ENCODE assay signal across 15 mouse cellular contexts in the genomic region with DNA sequence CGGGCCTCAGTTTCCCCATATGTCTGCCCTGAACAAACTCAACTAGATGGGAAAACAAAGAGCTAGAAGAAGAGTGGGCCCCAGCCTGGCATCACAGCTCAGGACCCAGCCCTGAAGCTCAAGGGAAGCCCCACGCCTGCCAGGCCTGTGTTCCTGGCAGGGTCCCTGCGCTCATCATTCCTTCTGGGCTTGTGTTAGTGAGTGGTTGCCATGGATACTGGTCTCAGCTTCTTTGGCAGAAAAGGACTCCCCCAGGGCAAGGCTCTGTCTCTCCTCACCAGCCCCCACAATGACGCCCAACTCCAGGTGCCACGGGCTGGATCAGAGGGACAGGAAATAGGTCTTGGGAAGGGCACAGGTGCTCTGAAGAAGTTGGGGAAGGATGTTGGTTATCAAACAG. TPM values are rescaled to one million over a fixed set of nuclear protein-coding genes. Genes with fewer than 3 reads are reported as not detected.
DNase-seq lines count a peak whose midpoint lies in the region; ATAC-seq lines count a peak whose summit lies in the region.
"Had no signal": no experiment of that assay in that cellular context is flagged by ENCODE, and none has a peak within 500 bp of the region (broad histone marks: within the 10 kb centered on the region; RNA-seq: fewer than 3 reads in every experiment).

No protein-coding gene starts in this region.

- no peak for ATAC-seq in neural tube, embryonic 12.5 days (ENCODE audit: low FRiP score, low read depth)
- no peak for ATAC-seq in inflammation-experienced regulatory T-cells, adult 6 months
- ATAC-seq: CD4-positive, CD25-positive, alpha-beta regulatory T cell, adult 4 months had no signal

- no peaks in the 10 kb centered on the region for H3K36me3 ChIP-seq in heart, embryonic 10.5 days
- no peaks in the 10 kb centered on the region for H3K36me3 ChIP-seq in neural tube, embryonic 12.5 days
- H3K36me3 ChIP-seq: limb, embryonic 15.5 days had no signal

- H3K4me1 ChIP-seq in heart, embryonic 10.5 days: peaks cover 67% of the 10 kb centered on the region
- H3K4me1 ChIP-seq in neural tube, embryonic 12.5 days: peaks cover 27% of the 10 kb centered on the region

- H3K9ac ChIP-seq in neural tube, embryonic 12.5 days: no peak overlapping the region
- H3K9ac ChIP-seq: limb, embryonic 15.5 days had no signal

- no peaks in the 10 kb centered on the region for H3K9me3 ChIP-seq in heart, embryonic 10.5 days
- no peaks in the 10 kb centered on the region for H3K9me3 ChIP-seq in neural tube, embryonic 12.5 days
- H3K9me3 ChIP-seq: limb, embryonic 15.5 days had no signal

- peaks cover 50% of the 10 kb centered on the region for H3K27me3 ChIP-seq in heart, embryonic 10.5 days (ENCODE audit: insufficient read depth, poor library complexity, severe bottlenecking)
- H3K27me3 ChIP-seq in neural tube, embryonic 12.5 days (replicated peaks): peaks cover 28% of the 10 kb centered on the region

- peak overlapping the region; percentile 12; the same call in 1 of the 2 replicates for H3K4me2 ChIP-seq in neural tube, embryonic 12.5 days (replicated peaks)
- H3K4me2 ChIP-seq: limb, embryonic 15.5 days had no signal

- no peak for DNase-seq in heart, embryonic 10.5 days (ENCODE audit: low spot score)
- DNase-seq in heart, adult 11 months: no peak
- DNase-seq in neural tube, embryonic 10.5 days (ENCODE audit: extremely low spot score, low spot score): no peak
- peak; percentile 59 to 69 for DNase-seq in layer of hippocampus, postnatal 36 days
- no peak for DNase-seq in urinary bladder, postnatal 14 days (ENCODE audit: low spot score)
- no peak for DNase-seq in retina, embryonic 14.5 days (ENCODE audit: low spot score)
- DNase-seq: heart, adult 18-20 months; heart, postnatal 36 days; thymus, postnatal 4 days had no signal

- peak overlapping the region; percentile 64 for H3K27ac ChIP-seq in heart, embryonic 10.5 days
- H3K27ac ChIP-seq in neural tube, embryonic 12.5 days: no peak overlapping the region
- H3K27ac ChIP-seq: limb, embryonic 15.5 days; macrophage had no signal

- no peak overlapping the region for H3K4me3 ChIP-seq in heart, embryonic 10.5 days
- H3K4me3 ChIP-seq in neural tube, embryonic 12.5 days: no peak overlapping the region
- H3K4me3 ChIP-seq: limb, embryonic 15.5 days had no signal

- 73% methylated on average over 5 of the region's 5 CpGs for WGBS in heart, embryonic 10.5 days
- 54% methylated on average over 5 of the region's 5 CpGs for WGBS in neural tube, embryonic 12.5 days

RNA-seq across cellular contexts. Expression of gene Spns2, which starts 4.5 kb away (rescaled TPM):
- polyA plus RNA-seq in heart, embryonic 10.5 days (2016; fragmentation: Nextera tagmentation; extraction: Ambion mirVana): 5.7 and 7.1 TPM in 2 replicates
- polyA plus RNA-seq in neural tube, embryonic 12.5 days (2016; fragmentation: Nextera tagmentation; extraction: Ambion mirVana): 10.1 and 13.0 TPM in 2 replicates
- 100 to 1,000 TPM in 1 of 2 experiments, 10 to 100 TPM in 1; 91.4 to 129 TPM for total RNA-seq in layer of hippocampus, postnatal 36 days (2021)
- polyA plus RNA-seq in inflammation-experienced regulatory T-cells, adult 6 months (2017; shearing (Covaris generic)): not detected
- polyA plus RNA-seq: CD4-positive, CD25-positive, alpha-beta regulatory T cell, adult 4 months; macrophage had no signal

RNA-seq across cellular contexts. Expression of gene Mybbp1a, which starts 44.0 kb away (rescaled TPM):
- polyA plus RNA-seq in heart, embryonic 10.5 days (2016; fragmentation: Nextera tagmentation; extraction: Ambion mirVana): 133 and 186 TPM in 2 replicates
- 105 and 111 TPM in 2 replicates for polyA plus RNA-seq in neural tube, embryonic 12.5 days (2016; fragmentation: Nextera tagmentation; extraction: Ambion mirVana)
- 10 to 100 TPM; 51.3 to 52.2 TPM for total RNA-seq in layer of hippocampus, postnatal 36 days (2021)
- 10 to 100 TPM; 46.1 to 71.2 (median 64.1) TPM for polyA plus RNA-seq in inflammation-experienced regulatory T-cells, adult 6 months (2017; shearing (Covaris generic))

RNA-seq across cellular contexts. Expression of gene Ggt6, which starts 49.8 kb away (rescaled TPM):
- not detected in 2 replicates for polyA plus RNA-seq in heart, embryonic 10.5 days (2016; fragmentation: Nextera tagmentation; extraction: Ambion mirVana)
- not detected in 2 replicates for polyA plus RNA-seq in neural tube, embryonic 12.5 days (2016; fragmentation: Nextera tagmentation; extraction: Ambion mirVana)
- not detected for total RNA-seq in layer of hippocampus, postnatal 36 days (2021)
- not detected for polyA plus RNA-seq in inflammation-experienced regulatory T-cells, adult 6 months (2017; shearing (Covaris generic))
- total RNA-seq: heart, adult 18-20 months; heart, postnatal 36 days had no signal
- polyA plus RNA-seq: CD4-positive, CD25-positive, alpha-beta regulatory T cell, adult 4 months; macrophage; neural tube, embryonic 11.5 days had no signal

Comparison
In these comparisons a context has a peak if more than half of its experiments do, and no peak if none do; other contexts are left out.
1. DNase-seq: peak in layer of hippocampus, postnatal 36 days (2 of 2); none in heart, embryonic 10.5 days (single experiment), heart, adult 11 months (single experiment), neural tube, embryonic 10.5 days (single experiment), urinary bladder, postnatal 14 days (single experiment) and retina, embryonic 14.5 days (single experiment).